Mouse (Mus musculus): Measurements from ENCODE around the gene Ncoa3. TPM values are rescaled to one million over a fixed set of nuclear protein-coding genes. Genes with fewer than 3 reads are reported as not detected.

The Ncoa3 gene
- total RNA-seq, 1 experiment: 83.4 TPM

- Histone ChIP-seq H3K9me3 (ENCODE audit: control insufficient read depth, insufficient read depth, low read depth, low read length) (no peaks in the 10 kb centered on the region), H3K9ac (ENCODE audit: insufficient read depth, low read depth, low read length, poor library complexity, severe bottlenecking) (no peak overlapping the region), H3K36me3 (ENCODE audit: control insufficient read depth, insufficient read depth, low read length, poor library complexity, severe bottlenecking) (no peaks in the 10 kb centered on the region; the same call in 1 of the 2 replicates), H3K4me3 (ENCODE audit: insufficient read depth in 1 of 2, low read depth in 1 of 2, low read length in 2 of 2, poor library complexity in 1 of 2, severe bottlenecking in 1 of 2) (no peak overlapping the region; a peak in 1 of 4 replicates), H3K27ac (ENCODE audit: insufficient read depth, low read depth, low read length, poor library complexity, severe bottlenecking) (no peak overlapping the region; the same call in 1 of the 2 replicates), H3K4me1 (ENCODE audit: control insufficient read depth in 2 of 2, insufficient read depth in 2 of 2, low read length in 2 of 2, poor library complexity in 1 of 2) (peaks cover 6 to 19% of the 10 kb centered on the region in 2 experiments)
- in situ Hi-C loops (cut with MboI; ENCODE audit: low sequenced_read_pairs in 2 of 2, unreplicated experiment in 2 of 2): no loop called here
- TF ChIP-seq ZC3H11A (IDR thresholded peaks at IDR 0.05; ENCODE audit: borderline replicate concordance, low read depth, low read length): no peak
- TF ChIP-seq CHD2 (IDR thresholded peaks at IDR 0.05; ENCODE audit: low read depth, low read length): no peak
- no peak for TF ChIP-seq HCFC1 (IDR thresholded peaks at IDR 0.05; ENCODE audit: borderline replicate concordance, insufficient read depth, low read length)
- TF ChIP-seq MAFK (IDR thresholded peaks at IDR 0.05; ENCODE audit: insufficient read depth, low read depth, low read length): no peak
- TF ChIP-seq ZNF384 (IDR thresholded peaks at IDR 0.05; ENCODE audit: low read depth, low read length): no peak
- no peak for DNase-seq (ENCODE audit: low read depth, low spot score)
Measured at GRCm38 (mm10) chr2:165995711-165996110, 3.3 kb downstream of the Ncoa3 start.

- TF ChIP-seq HCFC1 (IDR thresholded peaks at IDR 0.05; ENCODE audit: borderline replicate concordance, insufficient read depth, low read length) (no peak), CHD2 (IDR thresholded peaks at IDR 0.05; ENCODE audit: low read depth, low read length) (no peak), ZC3H11A (IDR thresholded peaks at IDR 0.05; ENCODE audit: borderline replicate concordance, low read depth, low read length) (no peak), MAFK (IDR thresholded peaks at IDR 0.05; ENCODE audit: insufficient read depth, low read depth, low read length) (no peak), ZNF384 (IDR thresholded peaks at IDR 0.05; ENCODE audit: low read depth, low read length) (no peak)
- H3K36me3 ChIP-seq (ENCODE audit: control insufficient read depth, insufficient read depth, low read length, poor library complexity, severe bottlenecking): no peaks in the 10 kb centered on the region; the same call in 1 of the 2 replicates
- no peak for DNase-seq (ENCODE audit: low read depth, low spot score)
- no peak overlapping the region; the same call in 1 of the 2 replicates for H3K27ac ChIP-seq (ENCODE audit: insufficient read depth, low read depth, low read length, poor library complexity, severe bottlenecking)
- H3K4me1 ChIP-seq (ENCODE audit: control insufficient read depth in 2 of 2, insufficient read depth in 2 of 2, low read length in 2 of 2, poor library complexity in 1 of 2): peaks cover 4 to 19% of the 10 kb centered on the region in 2 experiments
- no peak overlapping the region for H3K4me3 ChIP-seq (ENCODE audit: insufficient read depth in 1 of 2, low read depth in 1 of 2, low read length in 2 of 2, poor library complexity in 1 of 2, severe bottlenecking in 1 of 2)
- H3K9ac ChIP-seq (ENCODE audit: insufficient read depth, low read depth, low read length, poor library complexity, severe bottlenecking): no peak overlapping the region
- no peaks in the 10 kb centered on the region for H3K9me3 ChIP-seq (ENCODE audit: control insufficient read depth, insufficient read depth, low read depth, low read length)
- in situ Hi-C loops (cut with MboI; ENCODE audit: low sequenced_read_pairs in 2 of 2, unreplicated experiment in 2 of 2): no loop called here
Measured at GRCm38 (mm10) chr2:165996130-165996529, 3.7 kb downstream of the Ncoa3 start.

GRCm38 (mm10) chr2:165997256-165997967, 5.0 kb downstream of the Ncoa3 start:
- H3K9ac ChIP-seq (ENCODE audit: insufficient read depth, low read depth, low read length, poor library complexity, severe bottlenecking): peak overlapping the region; percentile 15; the same call in 1 of the 2 replicates

GRCm38 (mm10) chr2:165998969-165999368, 6.5 kb downstream of the Ncoa3 start:
- H3K9me3 ChIP-seq (ENCODE audit: control insufficient read depth, insufficient read depth, low read depth, low read length): no peaks in the 10 kb centered on the region
- H3K9ac ChIP-seq (ENCODE audit: insufficient read depth, low read depth, low read length, poor library complexity, severe bottlenecking): peak overlapping the region; percentile 18; the same call in 1 of the 2 replicates
- no peak for DNase-seq (ENCODE audit: low read depth, low spot score)
- H3K36me3 ChIP-seq (ENCODE audit: control insufficient read depth, insufficient read depth, low read length, poor library complexity, severe bottlenecking): no peaks in the 10 kb centered on the region; the same call in 1 of the 2 replicates
- H3K4me1 ChIP-seq (ENCODE audit: control insufficient read depth in 2 of 2, insufficient read depth in 2 of 2, low read length in 2 of 2, poor library complexity in 1 of 2): peaks cover 10 to 22% of the 10 kb centered on the region in 2 experiments
- in situ Hi-C loops (cut with MboI; ENCODE audit: low sequenced_read_pairs in 2 of 2, unreplicated experiment in 2 of 2): no loop called here
- no peak overlapping the region; the same call in 1 of the 2 replicates for H3K27ac ChIP-seq (ENCODE audit: insufficient read depth, low read depth, low read length, poor library complexity, severe bottlenecking)
- H3K4me3 ChIP-seq (ENCODE audit: insufficient read depth in 1 of 2, low read depth in 1 of 2, low read length in 2 of 2, poor library complexity in 1 of 2, severe bottlenecking in 1 of 2): peak overlapping the region in 1 of 2 experiments; percentile 10; a peak in 1 of 4 replicates
- TF ChIP-seq ZC3H11A (IDR thresholded peaks at IDR 0.05; ENCODE audit: borderline replicate concordance, low read depth, low read length): no peak
- no peak for TF ChIP-seq HCFC1 (IDR thresholded peaks at IDR 0.05; ENCODE audit: borderline replicate concordance, insufficient read depth, low read length)
- no peak for TF ChIP-seq MAFK (IDR thresholded peaks at IDR 0.05; ENCODE audit: insufficient read depth, low read depth, low read length)
- no peak for TF ChIP-seq CHD2 (IDR thresholded peaks at IDR 0.05; ENCODE audit: low read depth, low read length)

More at GRCm38 (mm10) chr2:165997256-165997967, 5.0 kb downstream of the Ncoa3 start:
- in situ Hi-C loops (cut with MboI; ENCODE audit: low sequenced_read_pairs in 2 of 2, unreplicated experiment in 2 of 2): no loop called here
- DNase-seq (ENCODE audit: low read depth, low spot score): no peak
- Histone ChIP-seq H3K4me3 (ENCODE audit: insufficient read depth in 1 of 2, low read depth in 1 of 2, low read length in 2 of 2, poor library complexity in 1 of 2, severe bottlenecking in 1 of 2) (peak overlapping the region in 1 of 2 experiments; percentile 13; a peak in 1 of 4 replicates), H3K27ac (ENCODE audit: insufficient read depth, low read depth, low read length, poor library complexity, severe bottlenecking) (no peak overlapping the region), H3K4me1 (ENCODE audit: control insufficient read depth in 2 of 2, insufficient read depth in 2 of 2, low read length in 2 of 2, poor library complexity in 1 of 2) (peaks cover 10 to 22% of the 10 kb centered on the region in 2 experiments), H3K9me3 (ENCODE audit: control insufficient read depth, insufficient read depth, low read depth, low read length) (no peaks in the 10 kb centered on the region), H3K36me3 (ENCODE audit: control insufficient read depth, insufficient read depth, low read length, poor library complexity, severe bottlenecking) (no peaks in the 10 kb centered on the region; the same call in 1 of the 2 replicates)
- TF ChIP-seq ZC3H11A (IDR thresholded peaks at IDR 0.05; ENCODE audit: borderline replicate concordance, low read depth, low read length) (0 out of 2 replicates have a peak, but pooled peaks have one; percentile 12), ZNF384 (IDR thresholded peaks at IDR 0.05; ENCODE audit: low read depth, low read length) (peak; percentile 63), MAFK (IDR thresholded peaks at IDR 0.05; ENCODE audit: insufficient read depth, low read depth, low read length) (no peak)

All from ES-E14 (cell line).